Mouse (Mus musculus): ENCODE data around the gene Prph. TPM values are rescaled to one million over a fixed set of nuclear protein-coding genes. Genes with fewer than 3 reads are reported as not detected.

The Prph gene
- polyA plus RNA-seq, 1 experiment from 2014 or later = 6.3 TPM

GRCm38 (mm10) chr15:99026259-99026658, 28.7 kb upstream of the Prph start:
- H3K4me3 ChIP-seq = no peak overlapping the region
- H3K9me3 ChIP-seq = peaks cover 3% of the 10 kb centered on the region; the same call in 1 of the 2 replicates
- H3K36me3 ChIP-seq (replicated peaks) = no peaks in the 10 kb centered on the region
- DNase-seq (ENCODE audit: low spot score) = peak; percentile 41
- WGBS = 57% methylated on average over 4 of the region's 4 CpGs
- no peak overlapping the region for H3K27ac ChIP-seq (replicated peaks)
- H3K27me3 ChIP-seq (replicated peaks; ENCODE audit: low read depth, poor library complexity, severe bottlenecking) = no peaks in the 10 kb centered on the region
- peaks cover 26% of the 10 kb centered on the region for H3K4me1 ChIP-seq

- 76% methylated on average over 5 of the region's 5 CpGs for WGBS
- no peak overlapping the region for H3K27ac ChIP-seq (replicated peaks)
- H3K4me1 ChIP-seq = peaks cover 34% of the 10 kb centered on the region
These were observed 27.9 kb upstream of the Prph start for GRCm38 (mm10) chr15:99027116-99027515.

GRCm38 (mm10) chr15:99028874-99029458, 26.0 kb upstream of the Prph start:
- Histone ChIP-seq H3K27me3 (replicated peaks; ENCODE audit: low read depth, poor library complexity, severe bottlenecking) (no peaks in the 10 kb centered on the region), H3K27ac (replicated peaks) (peak overlapping the region; percentile 90), H3K36me3 (replicated peaks) (peaks cover 4% of the 10 kb centered on the region), H3K4me3 (peak overlapping the region; percentile 72), H3K9me3 (no peaks in the 10 kb centered on the region), H3K4me1 (peaks cover 45% of the 10 kb centered on the region)
- WGBS = 3% methylated on average over 10 of the region's 10 CpGs
- DNase-seq (ENCODE audit: low spot score) = peak; percentile 65

More at GRCm38 (mm10) chr15:99027116-99027515, 27.9 kb upstream of the Prph start:
- no peak overlapping the region for H3K4me3 ChIP-seq
- H3K27me3 ChIP-seq (replicated peaks; ENCODE audit: low read depth, poor library complexity, severe bottlenecking) = no peaks in the 10 kb centered on the region
- DNase-seq (ENCODE audit: low spot score) = no peak
- H3K36me3 ChIP-seq (replicated peaks) = no peaks in the 10 kb centered on the region
- no peaks in the 10 kb centered on the region for H3K9me3 ChIP-seq

GRCm38 (mm10) chr15:99029619-99030584, 25.1 kb upstream of the Prph start, which contains the start of gene Tuba1c:
Tuba1c (plus strand) TSS chr15:99029891.
- Histone ChIP-seq H3K36me3 (replicated peaks) (peaks cover 10% of the 10 kb centered on the region), H3K4me3 (peak within 1 kb of the TSS; percentile 72), H3K27me3 (replicated peaks; ENCODE audit: low read depth, poor library complexity, severe bottlenecking) (no peaks in the 10 kb centered on the region), H3K4me1 (peaks cover 45% of the 10 kb centered on the region), H3K27ac (replicated peaks) (peak within 1 kb of the TSS; percentile 90), H3K9me3 (no peaks in the 10 kb centered on the region)
- DNase-seq (ENCODE audit: low spot score) = peak; percentile 96
- WGBS = 2% methylated on average over 52 of the region's 52 CpGs

GRCm38 (mm10) chr15:99030585-99031387, 24.2 kb upstream of the Prph start:
- H3K4me1 ChIP-seq = peaks cover 45% of the 10 kb centered on the region
- peak; percentile 45 for DNase-seq (ENCODE audit: low spot score)
- no peaks in the 10 kb centered on the region for H3K27me3 ChIP-seq (replicated peaks; ENCODE audit: low read depth, poor library complexity, severe bottlenecking)
- WGBS = 14% methylated on average over 26 of the region's 26 CpGs
- H3K4me3 ChIP-seq = peak overlapping the region; percentile 72
- H3K9me3 ChIP-seq = no peaks in the 10 kb centered on the region
- H3K27ac ChIP-seq (replicated peaks) = peak overlapping the region; percentile 90
- H3K36me3 ChIP-seq (replicated peaks) = peaks cover 19% of the 10 kb centered on the region

- WGBS = 90% methylated on average over 4 of the region's 4 CpGs
- peaks cover 45% of the 10 kb centered on the region for H3K4me1 ChIP-seq
- H3K4me3 ChIP-seq = peak overlapping the region; percentile 72
- no peak for DNase-seq (ENCODE audit: low spot score)
- H3K36me3 ChIP-seq (replicated peaks) = peaks cover 25% of the 10 kb centered on the region
- no peaks in the 10 kb centered on the region for H3K9me3 ChIP-seq
- H3K27ac ChIP-seq (replicated peaks) = no peak overlapping the region
- H3K27me3 ChIP-seq (replicated peaks; ENCODE audit: low read depth, poor library complexity, severe bottlenecking) = no peaks in the 10 kb centered on the region
These were observed 23.6 kb upstream of the Prph start for GRCm38 (mm10) chr15:99031388-99031675.

GRCm38 (mm10) chr15:99032041-99032725, 22.8 kb upstream of the Prph start:
- peaks cover 31% of the 10 kb centered on the region for H3K36me3 ChIP-seq (replicated peaks)
- H3K4me1 ChIP-seq = peaks cover 45% of the 10 kb centered on the region
- H3K27me3 ChIP-seq (replicated peaks; ENCODE audit: low read depth, poor library complexity, severe bottlenecking) = no peaks in the 10 kb centered on the region
- WGBS = 82% methylated on average over 9 of the region's 9 CpGs
- peak overlapping the region; percentile 72 for H3K4me3 ChIP-seq
- H3K9me3 ChIP-seq = no peaks in the 10 kb centered on the region
- H3K27ac ChIP-seq (replicated peaks) = peak overlapping the region; percentile 1; the same call in 1 of the 2 replicates
- DNase-seq (ENCODE audit: low spot score) = no peak

GRCm38 (mm10) chr15:99032726-99033250, 22.2 kb upstream of the Prph start:
- H3K27me3 ChIP-seq (replicated peaks; ENCODE audit: low read depth, poor library complexity, severe bottlenecking) = no peaks in the 10 kb centered on the region
- 0 out of 2 replicates have a peak overlapping the region, but pooled peaks have one; percentile 49 for H3K27ac ChIP-seq (replicated peaks)
- 76% methylated on average over 7 of the region's 7 CpGs for WGBS
- H3K36me3 ChIP-seq (replicated peaks) = peaks cover 32% of the 10 kb centered on the region
- no peak for DNase-seq (ENCODE audit: low spot score)
- peaks cover 45% of the 10 kb centered on the region for H3K4me1 ChIP-seq
- H3K9me3 ChIP-seq = no peaks in the 10 kb centered on the region
- H3K4me3 ChIP-seq = peak overlapping the region; percentile 72

GRCm38 (mm10) chr15:99033498-99034270, 21.3 kb upstream of the Prph start:
- DNase-seq (ENCODE audit: low spot score) = no peak
- Histone ChIP-seq H3K9me3 (no peaks in the 10 kb centered on the region), H3K4me1 (peaks cover 42% of the 10 kb centered on the region), H3K27me3 (replicated peaks; ENCODE audit: low read depth, poor library complexity, severe bottlenecking) (no peaks in the 10 kb centered on the region), H3K4me3 (no peak overlapping the region), H3K36me3 (replicated peaks) (peaks cover 41% of the 10 kb centered on the region), H3K27ac (replicated peaks) (no peak overlapping the region)
- 93% methylated on average over 7 of the region's 7 CpGs for WGBS

- DNase-seq (ENCODE audit: low spot score) = no peak
- Histone ChIP-seq H3K4me3 (no peak overlapping the region), H3K4me1 (peaks cover 26% of the 10 kb centered on the region), H3K36me3 (replicated peaks) (peaks cover 43% of the 10 kb centered on the region), H3K27ac (replicated peaks) (no peak overlapping the region), H3K9me3 (no peaks in the 10 kb centered on the region), H3K27me3 (replicated peaks; ENCODE audit: low read depth, poor library complexity, severe bottlenecking) (no peaks in the 10 kb centered on the region)
- 86% methylated on average over 4 of the region's 4 CpGs for WGBS
These were observed 19.5 kb upstream of the Prph start for GRCm38 (mm10) chr15:99035431-99035830.

- no peak overlapping the region for H3K4me3 ChIP-seq
- H3K9me3 ChIP-seq = no peaks in the 10 kb centered on the region
- H3K36me3 ChIP-seq (replicated peaks) = peaks cover 43% of the 10 kb centered on the region
- no peaks in the 10 kb centered on the region for H3K27me3 ChIP-seq (replicated peaks; ENCODE audit: low read depth, poor library complexity, severe bottlenecking)
- no peak for DNase-seq (ENCODE audit: low spot score)
- H3K27ac ChIP-seq (replicated peaks) = no peak overlapping the region
- WGBS = 94% methylated on average over 8 of the region's 8 CpGs
- H3K4me1 ChIP-seq = peaks cover 23% of the 10 kb centered on the region
These were observed 18.6 kb upstream of the Prph start for GRCm38 (mm10) chr15:99036249-99036905.

Measured in embryonic facial prominence, embryonic 10.5 days (tissue).